Mouse (Mus musculus) liver, embryonic 13.5 days (tissue): ENCODE measurements around the gene Rtl1. TPM values are rescaled to one million over a fixed set of nuclear protein-coding genes. Genes with fewer than 3 reads are reported as not detected.

Source experiments
- ATAC-seq: fragments of 200-750 bp; cut with Nextera tagmentation; 2 replicates; pipeline ENCODE4 v1.8.0; 2017; ENCODE audit warnings: low read depth, mild to moderate bottlenecking, moderate number of reproducible peaks, moderate library complexity
- DNase-seq: peaks from one replicate; pipeline ENCODE4 v3.0.0; 2022
- H3K27ac ChIP-seq: fragments of 300-500 bp; sonication (generic); 2 replicates; pipeline ENCODE4 v1.5.1; 2015; ENCODE audit warnings: moderate library complexity, mild to moderate bottlenecking, inconsistent platforms
- H3K27me3 ChIP-seq: fragments of 300-500 bp; sonication (generic); 2 replicates; pipeline ENCODE4 v1.6.1; 2015; ENCODE audit warnings: mild to moderate bottlenecking, inconsistent platforms
- H3K36me3 ChIP-seq: fragments of 300-500 bp; sonication (generic); 2 replicates; pipeline ENCODE4 v1.6.1; 2015; ENCODE audit warnings: mild to moderate bottlenecking, inconsistent platforms
- H3K4me1 ChIP-seq: fragments of 300-500 bp; sonication (generic); replicated peaks from 2 replicates; pipeline ENCODE4 v1.6.1; 2015; ENCODE audit warnings: inconsistent platforms
- H3K4me2 ChIP-seq: fragments of 300-500 bp; sonication (generic); 2 replicates; pipeline ENCODE4 v1.6.1; 2015; ENCODE audit warnings: inconsistent platforms, mild to moderate bottlenecking, moderate library complexity
- H3K4me3 ChIP-seq: fragments of 300-500 bp; sonication (generic); replicated peaks from 2 replicates; pipeline ENCODE4 v1.5.1; 2015; ENCODE audit warnings: mild to moderate bottlenecking, inconsistent platforms
- H3K9ac ChIP-seq: fragments of 300-500 bp; sonication (generic); 2 replicates; pipeline ENCODE4 v1.6.1; 2015; ENCODE audit warnings: mild to moderate bottlenecking, inconsistent platforms
- H3K9me3 ChIP-seq: fragments of 300-500 bp; sonication (generic); replicated peaks from 2 replicates; pipeline ENCODE4 v1.6.1; 2016; ENCODE audit warnings: inconsistent platforms
- WGBS: fragments of 180-500 bp; shearing (Covaris S2); methylation state at CpG from one replicate; pipeline ENCODE4 v1.1.7; 2015; ENCODE audit not compliant: insufficient replicate concordance; 5-methylcytosine and 5-hydroxymethylcytosine counted together
- polyA plus RNA-seq: library from polyadenylated mRNA; unstranded; fragments of >200 nt; fragmentation: Nextera tagmentation; extraction: Ambion mirVana; gene quantifications from 2 replicates; pipeline ENCODE4 v1.2.1, GENCODE M21; 2015

The Rtl1 gene
- polyA plus RNA-seq = 0.58 and 0.74 TPM in 2 replicates

GRCm38 (mm10) chr12:109600230-109600629 is at the start of gene Rtl1:
Gene Rtl1 (minus strand): TSS chr12:109600330.
- WGBS = 63% methylated on average over 7 of the region's 7 CpGs
- no peak within 1 kb of the TSS for H3K4me3 ChIP-seq

GRCm38 (mm10) chr12:109640560-109641167 is 40.5 kb upstream of the Rtl1 start:
- Histone ChIP-seq H3K4me1 (no peaks in the 10 kb centered on the region), H3K9ac (no peak overlapping the region), H3K36me3 (no peaks in the 10 kb centered on the region; the same call in 1 of the 2 replicates), H3K4me3 (no peak overlapping the region), H3K27ac (no peak overlapping the region), H3K9me3 (no peaks in the 10 kb centered on the region), H3K4me2 (no peak overlapping the region), H3K27me3 (no peaks in the 10 kb centered on the region)
- ATAC-seq = no peak
- 43% methylated on average over 3 of the region's 3 CpGs for WGBS
- no peak for DNase-seq

More at GRCm38 (mm10) chr12:109600230-109600629, at the start of gene Rtl1:
- no peak for DNase-seq
- H3K27ac ChIP-seq = no peak within 1 kb of the TSS
- ATAC-seq = no peak
- peaks cover 21% of the 10 kb centered on the region for H3K36me3 ChIP-seq
- H3K4me1 ChIP-seq = peaks cover 3% of the 10 kb centered on the region; the same call in 1 of the 2 replicates
- H3K27me3 ChIP-seq = no peaks in the 10 kb centered on the region
- H3K9me3 ChIP-seq = no peaks in the 10 kb centered on the region
- no peak within 1 kb of the TSS for H3K4me2 ChIP-seq
- no peak within 1 kb of the TSS for H3K9ac ChIP-seq

GRCm38 (mm10) chr12:109632035-109632434 is 31.9 kb upstream of the Rtl1 start:
- ATAC-seq = no peak
- no peak overlapping the region for H3K9ac ChIP-seq

GRCm38 (mm10) chr12:109628887-109629286 is 28.8 kb upstream of the Rtl1 start:
- ATAC-seq = no peak
- 77% methylated on average over 1 of the region's 1 CpGs for WGBS
- Histone ChIP-seq H3K9me3 (no peaks in the 10 kb centered on the region), H3K36me3 (no peaks in the 10 kb centered on the region), H3K9ac (no peak overlapping the region), H3K27me3 (no peaks in the 10 kb centered on the region), H3K4me2 (no peak overlapping the region), H3K4me1 (no peaks in the 10 kb centered on the region), H3K4me3 (no peak overlapping the region), H3K27ac (no peak overlapping the region)
- no peak for DNase-seq

More at GRCm38 (mm10) chr12:109632035-109632434, 31.9 kb upstream of the Rtl1 start:
- no peak overlapping the region for H3K27ac ChIP-seq
- no peaks in the 10 kb centered on the region for H3K9me3 ChIP-seq
- 37% methylated on average over 3 of the region's 3 CpGs for WGBS
- H3K4me1 ChIP-seq = no peaks in the 10 kb centered on the region
- no peaks in the 10 kb centered on the region for H3K27me3 ChIP-seq
- no peak overlapping the region for H3K4me3 ChIP-seq
- no peaks in the 10 kb centered on the region; the same call in 1 of the 2 replicates for H3K36me3 ChIP-seq
- no peak for DNase-seq
- no peak overlapping the region for H3K4me2 ChIP-seq

GRCm38 (mm10) chr12:109626910-109627309 is 26.8 kb upstream of the Rtl1 start:
- no peaks in the 10 kb centered on the region for H3K4me1 ChIP-seq
- H3K4me2 ChIP-seq = no peak overlapping the region
- H3K27ac ChIP-seq = no peak overlapping the region
- ATAC-seq = no peak
- no peak overlapping the region for H3K4me3 ChIP-seq
- no peaks in the 10 kb centered on the region for H3K36me3 ChIP-seq
- H3K9ac ChIP-seq = no peak overlapping the region
- no peak for DNase-seq
- WGBS = 65% methylated on average over 5 of the region's 5 CpGs
- no peaks in the 10 kb centered on the region for H3K9me3 ChIP-seq
- H3K27me3 ChIP-seq = no peaks in the 10 kb centered on the region

- no peak overlapping the region for H3K27ac ChIP-seq
- no peaks in the 10 kb centered on the region for H3K9me3 ChIP-seq
- no peak overlapping the region for H3K9ac ChIP-seq
- H3K4me3 ChIP-seq = no peak overlapping the region
- no peaks in the 10 kb centered on the region for H3K36me3 ChIP-seq
- H3K4me1 ChIP-seq = no peaks in the 10 kb centered on the region
- H3K4me2 ChIP-seq = no peak overlapping the region
- DNase-seq (no peak), ATAC-seq (no peak)
- WGBS = 68% methylated on average over 3 of the region's 3 CpGs
- no peaks in the 10 kb centered on the region for H3K27me3 ChIP-seq
Measured at GRCm38 (mm10) chr12:109620196-109620595, 20.1 kb upstream of the Rtl1 start.

- no peak for ATAC-seq
- no peak overlapping the region for H3K4me2 ChIP-seq
- no peak overlapping the region for H3K4me3 ChIP-seq
- no peaks in the 10 kb centered on the region for H3K4me1 ChIP-seq
- H3K9ac ChIP-seq = no peak overlapping the region
- 72% methylated on average over 14 of the region's 14 CpGs for WGBS
- H3K9me3 ChIP-seq = no peaks in the 10 kb centered on the region
- no peak for DNase-seq
- H3K27ac ChIP-seq = no peak overlapping the region
- no peaks in the 10 kb centered on the region for H3K36me3 ChIP-seq
- peaks cover 9% of the 10 kb centered on the region for H3K27me3 ChIP-seq
Measured at GRCm38 (mm10) chr12:109617993-109618392, 17.9 kb upstream of the Rtl1 start.

GRCm38 (mm10) chr12:109617126-109617525 is 17.0 kb upstream of the Rtl1 start:
- WGBS = 51% methylated on average over 15 of the region's 15 CpGs

GRCm38 (mm10) chr12:109615371-109615770 is 15.2 kb upstream of the Rtl1 start:
- Histone ChIP-seq H3K9me3 (no peaks in the 10 kb centered on the region), H3K27me3 (peaks cover 24% of the 10 kb centered on the region), H3K36me3 (peaks cover 4% of the 10 kb centered on the region), H3K4me2 (no peak overlapping the region), H3K27ac (no peak overlapping the region), H3K9ac (no peak overlapping the region), H3K4me1 (no peaks in the 10 kb centered on the region), H3K4me3 (no peak overlapping the region)
- no peak for ATAC-seq
- WGBS = 45% methylated on average over 8 of the region's 8 CpGs
- no peak for DNase-seq

More at GRCm38 (mm10) chr12:109617126-109617525, 17.0 kb upstream of the Rtl1 start:
- DNase-seq (no peak), ATAC-seq (no peak)
- H3K9me3 ChIP-seq = no peaks in the 10 kb centered on the region
- H3K27ac ChIP-seq = no peak overlapping the region
- no peak overlapping the region for H3K4me2 ChIP-seq
- H3K9ac ChIP-seq = no peak overlapping the region
- no peaks in the 10 kb centered on the region for H3K36me3 ChIP-seq
- no peak overlapping the region for H3K4me3 ChIP-seq
- H3K4me1 ChIP-seq = no peaks in the 10 kb centered on the region
- peaks cover 17% of the 10 kb centered on the region for H3K27me3 ChIP-seq

- 54% methylated on average over 10 of the region's 10 CpGs for WGBS
- H3K36me3 ChIP-seq = peaks cover 4% of the 10 kb centered on the region
Measured at GRCm38 (mm10) chr12:109614416-109614815, 14.3 kb upstream of the Rtl1 start.

GRCm38 (mm10) chr12:109612392-109613385 is 12.6 kb upstream of the Rtl1 start:
- H3K4me2 ChIP-seq = peak overlapping the region; percentile 17; the same call in 1 of the 2 replicates
- no peak overlapping the region for H3K27ac ChIP-seq
- ATAC-seq (no peak), DNase-seq (no peak)
- no peak overlapping the region for H3K9ac ChIP-seq
- no peaks in the 10 kb centered on the region; the same call in 1 of the 2 replicates for H3K4me1 ChIP-seq
- H3K4me3 ChIP-seq = 0 out of 2 replicates have a peak overlapping the region, but pooled peaks have one; percentile 3
- H3K9me3 ChIP-seq = no peaks in the 10 kb centered on the region
- H3K36me3 ChIP-seq = peaks cover 8% of the 10 kb centered on the region
- peaks cover 24% of the 10 kb centered on the region for H3K27me3 ChIP-seq
- 41% methylated on average over 34 of the region's 34 CpGs for WGBS

More at GRCm38 (mm10) chr12:109614416-109614815, 14.3 kb upstream of the Rtl1 start:
- Histone ChIP-seq H3K9me3 (no peaks in the 10 kb centered on the region), H3K9ac (no peak overlapping the region), H3K27ac (no peak overlapping the region), H3K27me3 (peaks cover 24% of the 10 kb centered on the region), H3K4me1 (no peaks in the 10 kb centered on the region), H3K4me3 (no peak overlapping the region), H3K4me2 (no peak overlapping the region)
- DNase-seq (no peak), ATAC-seq (no peak)
